Mouse (Mus musculus): ENCODE data around the gene Fam49a.

Gene Fam49a

DNA sequence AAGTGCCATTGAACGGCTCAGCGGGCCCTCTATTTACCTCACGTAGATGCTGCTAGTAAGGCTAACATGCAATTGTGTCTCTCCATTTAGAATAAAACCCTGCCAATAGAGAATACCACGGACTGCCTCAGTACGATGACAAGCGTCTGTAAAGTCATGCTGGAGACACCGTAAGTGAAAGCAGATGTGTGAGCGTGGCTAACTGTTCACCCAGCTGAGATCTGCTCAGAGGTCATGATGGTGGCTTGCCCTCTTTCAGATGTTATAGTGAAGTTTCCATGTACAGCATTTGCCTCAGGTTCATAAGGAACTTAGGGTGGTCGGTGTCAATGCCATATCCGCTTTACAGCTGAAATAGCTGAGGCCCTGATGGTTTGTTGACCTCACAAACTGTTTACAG lies 100.4 kb downstream of the Fam49a start:
- no peak for DNase-seq

DNA sequence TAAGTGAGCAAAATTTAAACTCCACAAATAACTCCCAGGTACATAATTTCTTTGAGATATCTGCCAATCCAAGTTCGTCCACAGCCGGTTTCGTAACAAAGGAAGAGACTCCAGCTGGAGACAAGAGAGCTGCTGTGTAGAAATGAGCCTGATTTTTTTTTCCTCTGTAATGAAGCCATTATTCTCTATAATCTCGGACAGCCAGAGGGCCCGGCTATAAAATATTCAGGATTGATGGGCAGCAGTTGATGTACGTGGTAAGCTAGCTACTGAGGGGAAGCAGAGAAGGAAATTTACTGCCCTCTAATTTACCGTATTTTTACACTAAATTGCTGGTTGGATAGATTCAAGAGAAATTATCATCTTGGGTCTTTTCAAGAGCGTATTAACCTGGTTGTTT lies 102.3 kb downstream of the Fam49a start:
- no peak for DNase-seq

DNA sequence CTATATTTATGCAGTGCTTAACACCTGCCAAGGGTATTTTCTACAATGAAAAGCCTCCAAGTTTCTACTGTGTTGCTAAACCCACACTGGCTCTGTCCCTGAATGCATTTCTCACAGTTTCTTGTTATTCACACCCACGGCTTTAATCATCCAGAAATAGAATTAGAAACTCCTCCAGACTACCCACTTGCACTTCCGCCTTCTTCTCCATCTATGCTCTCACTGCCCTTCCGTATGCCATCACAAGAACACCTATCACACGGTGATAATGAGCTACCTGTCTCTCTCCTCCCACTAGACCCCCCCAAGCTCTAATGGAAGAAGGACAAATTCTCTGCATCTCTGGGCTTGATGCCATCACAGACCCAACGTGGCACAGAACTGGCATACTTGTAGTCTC lies 105.5 kb downstream of the Fam49a start:
- no peak for DNase-seq

DNA sequence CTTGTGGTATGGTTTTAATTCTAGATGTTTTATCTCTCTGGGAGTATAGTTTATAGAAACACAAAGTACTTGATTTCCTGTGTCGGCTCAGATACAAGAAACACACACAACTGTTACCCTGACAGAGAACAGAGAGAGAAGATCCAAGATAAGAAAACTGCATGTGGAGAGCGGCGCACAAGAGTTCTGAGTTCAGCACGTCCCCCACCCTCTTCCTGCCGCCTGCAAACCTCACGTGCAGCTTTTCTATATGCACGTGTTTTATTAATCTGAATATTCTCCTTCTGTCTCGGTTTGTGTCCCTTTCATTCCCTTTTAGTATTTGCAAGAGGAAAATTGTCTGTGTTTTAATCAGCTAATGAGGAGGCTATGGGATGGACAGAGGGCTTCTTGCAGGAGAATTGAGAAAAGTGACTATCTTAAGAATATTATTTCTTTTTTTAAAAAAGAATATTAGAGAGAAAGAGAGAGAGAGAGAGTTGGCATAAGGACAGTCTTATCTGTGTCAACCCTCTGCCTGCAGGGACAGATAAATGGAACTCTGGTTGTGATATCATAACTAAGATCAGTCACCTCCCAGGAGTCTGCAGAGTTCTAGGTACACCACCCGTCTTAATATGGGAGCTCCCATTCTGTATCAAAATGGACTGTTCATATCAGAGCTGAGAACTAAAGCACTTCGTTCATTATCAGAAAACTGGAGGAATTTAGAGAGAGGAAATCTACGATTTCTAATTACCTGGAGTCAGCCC lies 111.3 kb downstream of the Fam49a start:
- DNase-seq, result no peak

DNA sequence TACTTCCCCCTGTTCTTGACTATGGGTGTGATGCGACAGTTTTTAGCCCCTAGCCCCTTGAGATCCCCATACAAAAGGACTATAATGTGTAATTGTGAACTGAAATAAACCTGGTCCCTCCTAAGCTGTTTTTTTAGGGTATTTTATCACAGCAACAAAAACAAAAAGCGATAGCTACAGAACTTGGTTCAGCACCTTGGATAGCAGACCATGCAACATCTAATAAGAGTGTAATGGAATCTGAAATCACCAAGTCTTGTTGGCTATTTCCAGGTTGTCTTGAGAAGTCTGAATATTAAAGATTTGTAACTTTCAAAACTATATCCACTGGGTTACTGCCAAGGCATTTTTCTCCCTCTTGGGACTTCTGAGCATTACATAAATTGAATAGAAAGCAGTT lies 117.1 kb downstream of the Fam49a start:
- DNase-seq, result no peak

DNA sequence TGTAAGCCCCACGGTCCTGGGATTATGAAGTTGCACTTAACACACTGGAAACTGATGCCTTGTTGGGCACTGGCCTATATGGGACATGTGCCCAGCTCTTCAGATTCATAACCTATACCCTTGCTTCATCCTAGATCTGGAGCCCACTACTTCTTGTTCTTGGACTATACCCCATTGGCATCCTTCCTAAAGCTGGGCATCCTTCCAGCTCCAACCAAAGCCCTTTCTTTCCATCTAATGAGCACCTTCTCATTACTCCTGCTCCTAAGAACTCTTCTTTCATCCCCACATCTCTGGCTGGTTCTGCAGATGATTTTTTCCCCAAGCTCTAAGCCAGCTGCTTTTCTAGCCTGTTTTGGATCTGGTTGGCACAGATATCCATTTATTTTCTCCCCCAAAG lies 127.3 kb downstream of the Fam49a start:
- no peak for DNase-seq

DNA sequence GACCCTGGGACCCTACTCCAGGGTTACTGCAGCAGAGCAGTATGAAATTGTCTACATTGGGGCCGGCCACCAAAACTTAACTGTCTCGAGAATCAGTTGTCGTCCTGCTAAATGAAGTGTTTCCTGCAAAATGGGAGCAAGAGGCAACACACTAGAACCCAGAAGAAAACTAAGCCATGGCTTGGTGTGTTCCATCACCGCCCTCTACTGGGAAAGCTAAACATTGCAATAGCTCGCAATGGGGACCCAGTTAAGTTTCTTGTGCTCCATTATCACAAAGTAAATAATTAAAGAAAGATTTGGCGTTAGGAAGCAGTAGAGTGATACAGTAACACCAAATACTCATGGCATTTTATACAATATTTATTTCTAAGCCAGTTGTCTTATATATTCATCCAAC lies 134.3 kb downstream of the Fam49a start:
- peak; percentile 58 to 78 for DNase-seq

DNA sequence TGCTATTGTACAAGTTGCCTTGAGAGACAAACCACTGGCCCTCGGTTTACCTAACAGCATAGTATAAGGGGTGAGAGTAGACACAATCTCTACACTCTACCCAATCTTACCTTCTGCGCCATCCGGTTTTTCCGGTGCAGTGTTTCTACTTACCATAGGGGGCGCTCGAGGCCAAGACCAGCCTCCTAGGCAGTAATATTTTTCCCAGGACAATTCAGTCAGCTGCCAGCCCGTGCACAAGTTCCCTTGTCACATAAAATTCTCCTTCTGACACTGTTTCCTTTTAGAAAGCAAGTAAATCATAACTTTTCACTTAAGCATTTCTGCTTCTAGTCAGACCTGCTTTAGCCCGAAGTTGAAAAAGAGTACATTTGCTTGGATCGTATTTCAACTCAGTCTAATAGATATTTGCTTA lies 139.1 kb downstream of the Fam49a start:
- DNase-seq, result peak; percentile 62 to 71

DNA sequence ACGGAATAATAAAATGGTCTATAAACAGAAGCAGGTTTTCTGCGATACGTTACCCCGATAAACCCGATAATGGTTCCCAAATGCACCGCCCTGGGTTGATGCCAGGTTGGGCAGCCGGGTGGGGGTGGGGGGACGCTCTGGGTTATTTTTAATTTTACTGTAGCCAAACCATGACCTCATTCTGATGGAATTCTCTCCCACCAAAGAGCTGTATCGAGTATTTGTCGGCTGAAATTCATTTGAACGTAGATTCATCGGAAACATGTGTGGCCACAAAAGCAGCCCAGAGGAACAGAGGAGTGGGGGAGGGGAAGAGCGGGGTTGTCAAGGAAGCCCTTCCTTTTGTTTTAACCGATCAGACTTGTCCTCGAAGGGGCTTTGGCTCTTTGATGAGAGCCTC lies 139.6 kb downstream of the Fam49a start:
- peak in 1 of 2 experiments; percentile 17 for DNase-seq

DNA sequence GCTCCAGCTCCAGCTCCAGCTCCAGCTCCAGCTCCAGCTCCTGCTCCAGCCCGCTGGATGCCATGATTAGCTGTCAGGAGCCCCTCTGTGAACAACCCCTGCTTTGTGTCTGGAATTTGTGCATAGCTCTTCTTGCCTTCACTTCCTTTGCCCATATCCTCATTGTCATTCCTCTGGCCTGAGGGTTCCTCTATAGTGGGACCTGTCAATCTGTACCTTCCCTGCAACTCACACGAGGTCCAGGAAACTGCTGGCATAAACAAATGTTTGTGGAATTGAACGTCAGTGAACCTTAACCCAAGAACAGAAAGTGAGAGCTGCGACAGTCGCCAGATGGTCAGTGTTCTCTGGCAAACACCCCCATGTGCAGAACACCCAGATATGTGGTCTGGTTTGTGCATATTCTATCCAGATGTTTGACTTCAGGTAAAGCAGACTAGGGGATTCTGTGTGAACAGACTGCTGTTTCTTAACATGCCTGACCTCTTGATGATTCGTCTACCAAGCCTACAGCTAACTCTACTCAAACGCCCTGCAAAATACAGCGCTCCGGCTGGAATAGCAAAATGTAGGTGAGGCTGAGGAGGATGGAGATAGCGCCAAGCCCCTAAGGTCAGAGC lies 143.7 kb downstream of the Fam49a start:
- DNase-seq, result no peak

DNA sequence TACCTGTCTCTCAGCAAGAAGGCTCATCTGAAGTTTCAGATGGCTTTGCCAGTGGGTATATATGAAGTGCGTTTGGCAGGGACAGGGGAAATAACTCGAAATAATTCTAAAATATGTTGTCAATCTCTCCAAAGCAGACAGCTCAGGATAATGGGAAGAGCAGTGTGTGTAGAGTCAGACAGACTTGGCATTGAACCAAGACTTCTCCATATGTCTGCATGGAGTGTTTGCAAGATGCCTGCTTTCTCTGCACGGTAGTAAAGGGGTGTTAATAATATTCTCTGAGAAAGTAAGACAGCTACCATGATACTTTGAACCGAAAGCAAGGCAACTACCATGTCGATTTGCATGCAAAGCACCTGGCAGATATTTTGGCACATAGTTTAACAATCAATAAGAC lies 147.1 kb downstream of the Fam49a start:
- DNase-seq, result no peak

DNA sequence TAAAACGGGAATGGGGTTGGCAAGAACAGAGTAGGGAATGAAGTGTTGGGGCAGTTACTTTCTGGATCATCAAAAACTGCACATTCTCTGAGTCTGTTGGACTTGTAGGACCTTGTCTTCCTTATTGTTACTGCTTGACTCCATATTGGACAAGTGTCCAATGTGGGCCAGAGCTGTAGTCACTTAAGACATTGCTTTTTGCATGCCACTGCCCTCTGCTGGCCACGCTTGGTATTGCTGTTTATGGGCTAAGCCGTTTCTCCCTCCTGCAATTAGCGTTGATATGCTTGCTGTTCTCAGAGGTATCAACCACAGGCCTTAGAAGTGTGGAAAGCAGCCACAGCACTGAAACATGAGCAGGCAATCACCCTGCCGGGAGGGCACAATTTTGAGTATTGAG lies 150.7 kb downstream of the Fam49a start:
- peak; percentile 83 to 89 for DNase-seq

DNA sequence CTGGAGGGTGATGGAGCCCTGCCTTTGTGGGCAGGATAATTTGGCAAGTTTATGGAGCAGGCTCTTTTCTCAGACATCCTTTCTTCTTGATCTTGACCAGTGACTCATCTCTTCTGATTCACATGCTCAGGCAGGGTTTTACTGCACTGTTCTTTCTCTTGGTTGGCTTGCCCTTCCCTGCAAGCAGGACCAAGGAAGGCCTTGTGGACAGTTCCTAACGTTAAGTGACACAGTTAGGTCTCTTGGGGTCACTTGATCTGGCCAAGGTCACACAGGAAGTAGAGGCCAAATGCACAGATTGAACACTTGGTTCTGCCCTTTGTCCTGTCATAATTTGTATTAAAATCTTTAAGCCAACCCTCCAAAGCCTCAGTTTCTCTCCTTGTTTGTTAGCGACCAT lies 158.5 kb downstream of the Fam49a start:
- DNase-seq, result no peak

DNA sequence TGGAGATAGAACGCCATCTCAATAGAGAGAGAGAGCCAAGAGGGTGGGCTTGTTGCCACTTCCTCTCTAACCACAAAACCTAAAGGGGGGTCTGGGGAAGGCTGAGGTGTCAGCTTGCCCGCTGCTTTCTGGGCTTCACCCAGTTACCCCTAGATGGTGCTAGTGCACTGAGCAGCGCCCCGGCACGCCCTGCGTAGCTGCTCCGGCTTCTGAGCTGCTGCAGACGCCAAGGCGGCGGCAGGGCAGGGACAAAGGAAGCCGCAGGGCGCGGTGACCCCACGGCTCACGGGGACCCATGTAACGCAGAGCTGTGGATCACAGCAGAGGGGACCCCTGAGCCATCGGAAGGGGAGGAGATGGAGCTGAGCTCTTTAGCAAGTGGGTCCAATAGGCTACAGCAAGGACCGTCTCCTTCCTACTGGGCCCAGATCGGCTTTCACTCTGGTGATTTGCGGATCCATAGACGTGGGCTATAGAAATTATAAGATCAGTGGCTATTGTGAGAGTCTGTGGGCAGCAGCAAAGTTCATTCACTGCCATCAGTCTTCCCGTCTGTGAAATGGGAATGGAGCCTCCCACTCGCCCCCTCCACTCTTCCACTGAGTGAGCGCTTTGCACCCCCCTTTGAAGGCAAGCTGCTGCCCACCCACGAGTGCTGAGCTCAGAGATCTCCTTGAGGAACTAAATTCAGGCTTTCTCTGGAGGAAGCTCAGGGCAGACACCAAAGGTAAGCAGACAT lies 159.1 kb downstream of the Fam49a start:
- DNase-seq, result peak; percentile 85 to 88

DNA sequence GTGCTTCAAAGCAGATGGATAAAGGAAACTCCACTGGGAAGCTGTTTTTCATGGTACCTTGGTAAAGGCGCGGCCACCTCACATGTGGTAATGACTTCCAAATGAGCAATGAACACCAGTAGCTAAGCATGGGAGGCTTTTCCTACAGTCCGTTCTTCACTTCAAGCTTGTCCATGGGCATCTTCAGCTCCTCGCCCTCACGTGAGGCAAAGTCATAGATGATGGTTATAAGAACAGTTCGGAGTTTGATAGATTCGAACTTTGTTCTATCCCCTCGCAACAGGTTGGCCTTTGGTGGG lies 159.6 kb downstream of the Fam49a start:
- no peak for DNase-seq

DNA sequence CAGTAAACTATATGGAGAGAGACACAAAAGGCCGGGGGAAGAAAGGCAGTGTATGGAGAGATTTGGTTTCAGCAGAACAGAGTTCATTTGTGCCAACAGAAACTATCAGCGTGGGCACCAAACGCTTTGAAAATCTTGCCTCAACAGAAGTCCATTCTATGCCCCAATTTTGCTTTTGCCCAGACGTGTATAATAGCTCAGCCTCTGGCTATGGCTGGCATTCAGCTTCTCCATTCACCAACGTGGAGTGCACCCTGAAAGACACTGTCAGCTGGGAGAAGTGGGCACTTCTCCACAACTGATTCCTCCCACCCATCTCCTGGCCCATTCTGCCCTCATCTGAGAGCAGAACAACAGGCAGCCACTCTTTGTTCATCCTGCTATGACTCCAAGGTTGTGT lies 163.2 kb downstream of the Fam49a start:
- DNase-seq, result no peak

DNA sequence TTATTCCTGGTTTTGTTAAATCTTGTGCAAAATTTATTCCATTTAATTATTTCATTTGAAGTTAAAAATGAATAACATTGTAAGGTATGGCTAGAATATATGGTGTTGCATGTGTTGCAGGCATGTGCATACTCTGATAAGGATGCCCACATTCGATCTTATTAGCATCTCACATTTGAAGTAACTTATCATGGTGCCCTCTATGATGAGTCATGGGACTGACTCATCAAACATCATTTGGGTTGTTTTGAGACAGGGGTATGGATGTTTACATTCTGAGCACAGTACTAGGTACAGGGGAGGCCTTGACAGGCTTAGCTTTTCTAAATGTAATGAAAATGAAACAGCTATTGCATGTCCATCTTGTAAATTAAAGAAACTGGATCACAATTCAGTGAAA lies 165.3 kb downstream of the Fam49a start:
- DNase-seq, result no peak

DNA sequence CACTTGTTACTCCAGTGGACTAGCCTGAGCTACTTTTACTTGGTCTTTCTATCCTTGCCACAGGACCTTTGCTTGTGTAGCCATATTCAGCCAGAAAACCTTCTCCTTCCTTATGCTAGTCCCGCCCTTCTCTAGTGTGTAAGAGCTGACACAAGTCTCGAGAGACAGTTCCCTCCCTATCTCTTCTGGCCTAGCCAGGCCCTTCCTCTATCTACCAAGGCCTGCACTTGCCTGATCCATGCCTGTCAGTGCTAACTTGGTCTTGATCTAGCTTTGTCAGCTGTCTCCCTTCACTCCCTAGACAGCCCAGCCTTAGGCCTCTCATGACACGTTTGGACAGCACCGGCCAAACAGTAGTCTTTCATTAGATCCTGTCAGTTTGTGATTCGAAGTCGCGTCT lies 166.9 kb downstream of the Fam49a start:
- no peak for DNase-seq
